Mouse (Mus musculus) testis, adult 2 months (tissue): ENCODE results near the gene Efna3. TPM values are rescaled to one million over a fixed set of nuclear protein-coding genes. Genes with fewer than 3 reads are reported as not detected.

Experiments used
- H3K27ac ChIP-seq: fragments of 200-500 bp; 2 replicates; pipeline ENCODE4 v1.5.1; 2012; ENCODE audit warnings: low read depth, low read length; ENCODE audit not compliant: control insufficient read depth, insufficient read depth
- H3K27me3 ChIP-seq: fragments of 200-500 bp; 2 replicates; pipeline ENCODE4 v1.6.1; 2012; ENCODE audit warnings: mild to moderate bottlenecking, low read length, moderate library complexity; ENCODE audit not compliant: control insufficient read depth, insufficient read depth
- H3K36me3 ChIP-seq: fragments of 200-500 bp; 2 replicates; pipeline ENCODE4 v1.6.1; 2012; ENCODE audit warnings: mild to moderate bottlenecking, low read length; ENCODE audit not compliant: control insufficient read depth, insufficient read depth
- H3K4me1 ChIP-seq: fragments of 200-500 bp; 2 replicates; pipeline ENCODE4 v1.6.1; 2012; ENCODE audit warnings: low read length; ENCODE audit not compliant: control insufficient read depth, insufficient read depth
- H3K4me3 ChIP-seq: fragments of 200-500 bp; 2 replicates; pipeline ENCODE4 v1.5.1; 2012; ENCODE audit warnings: low read depth, mild to moderate bottlenecking, low read length, moderate library complexity, mixed read lengths; ENCODE audit not compliant: control insufficient read depth
- CTCF ChIP-seq: fragments of 200-500 bp; IDR thresholded peaks from 2 replicates; pipeline ENCODE4 v1.5.1; 2012; ENCODE audit warnings: low read depth, mild to moderate bottlenecking, inconsistent platforms, low read length, moderate library complexity; ENCODE audit not compliant: control insufficient read depth, insufficient read depth, insufficient replicate concordance
- POLR2A ChIP-seq: fragments of 200-500 bp; IDR thresholded peaks from 2 replicates; pipeline ENCODE4 v1.6.1; 2012; ENCODE audit warnings: low read depth, mild to moderate bottlenecking, inconsistent platforms, low read length, moderate library complexity; ENCODE audit not compliant: control insufficient read depth
- polyA plus RNA-seq: library from polyadenylated mRNA; depleted of rRNA; stranded (reverse); fragments of >200 nt; gene quantifications from 2 replicates; pipeline ENCODE4 v1.2.3, GENCODE M21; 2012

Efna3 gene
- polyA plus RNA-seq, 1 experiment = 9.9 TPM

DNA sequence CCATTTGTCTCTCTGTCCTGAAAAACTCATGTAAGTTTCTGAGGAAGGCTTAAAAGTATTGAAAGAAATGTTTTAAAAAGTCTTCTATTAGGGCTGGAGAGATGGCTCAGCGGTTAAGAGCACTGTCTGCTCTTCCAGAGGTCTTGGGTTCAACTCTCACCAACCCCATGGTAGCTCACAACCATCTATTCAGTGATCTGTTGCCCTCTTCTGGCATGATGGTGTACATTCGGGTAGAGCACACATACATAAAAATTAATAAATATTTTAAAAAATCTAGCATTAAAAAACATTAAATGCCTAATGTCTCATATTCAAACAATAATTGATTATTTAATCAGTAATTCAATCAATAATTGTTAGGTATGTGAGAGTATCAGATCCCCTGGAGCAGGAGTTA is 22.3 kb downstream of the Efna3 start:
- no peak overlapping the region for H3K4me3 ChIP-seq
- H3K4me1 ChIP-seq = peaks cover 4% of the 10 kb centered on the region
- no peak for TF ChIP-seq POLR2A
- no peak for TF ChIP-seq CTCF
- H3K36me3 ChIP-seq = no peaks in the 10 kb centered on the region
- H3K27ac ChIP-seq = no peak overlapping the region
- no peaks in the 10 kb centered on the region for H3K27me3 ChIP-seq

DNA sequence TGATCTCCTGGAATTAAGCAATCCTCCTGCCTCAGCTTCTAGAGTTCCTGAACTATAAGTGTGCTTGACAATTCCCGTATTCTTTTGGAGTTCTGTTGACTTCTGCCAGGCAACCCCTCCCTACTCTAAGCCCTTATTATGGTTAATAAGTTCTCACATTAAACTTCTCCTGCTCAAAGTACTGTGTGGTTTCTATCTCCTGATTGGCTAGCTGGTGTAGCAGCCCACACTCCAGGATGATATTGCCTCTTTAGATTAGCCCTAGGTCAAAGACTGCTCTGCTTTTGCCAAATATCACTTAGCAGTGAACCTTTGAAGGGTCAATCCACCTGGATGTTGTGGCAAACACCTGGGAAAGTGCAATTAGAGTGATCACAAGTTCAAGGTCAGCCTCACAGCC is 22.7 kb downstream of the Efna3 start:
- H3K4me1 ChIP-seq = peaks cover 4% of the 10 kb centered on the region
- no peaks in the 10 kb centered on the region for H3K36me3 ChIP-seq
- TF ChIP-seq POLR2A (no peak), CTCF (no peak)
- H3K27ac ChIP-seq = no peak overlapping the region
- no peaks in the 10 kb centered on the region for H3K27me3 ChIP-seq
- no peak overlapping the region for H3K4me3 ChIP-seq

DNA sequence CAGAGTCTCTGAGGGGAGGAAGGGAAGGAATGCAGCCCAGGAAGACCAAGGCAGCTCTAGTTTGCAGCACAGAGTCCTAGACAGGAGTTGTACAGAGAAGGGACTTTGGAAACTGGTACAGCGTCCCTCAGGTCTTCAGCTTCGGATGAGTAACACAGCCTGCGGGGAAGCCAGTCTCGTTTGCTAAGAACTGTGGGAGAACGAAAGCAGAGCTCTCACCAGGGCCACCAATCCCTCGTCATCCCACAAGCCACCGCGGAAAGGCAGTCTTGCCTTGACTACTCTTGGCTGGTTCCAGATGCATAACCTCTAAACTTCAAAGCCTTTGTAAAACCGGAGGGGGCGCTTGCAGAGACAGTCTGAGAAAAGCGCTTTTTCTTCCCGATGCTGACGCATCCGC is 23.3 kb downstream of the Efna3 start:
- peaks cover 4% of the 10 kb centered on the region for H3K4me1 ChIP-seq
- H3K27ac ChIP-seq = no peak overlapping the region

DNA sequence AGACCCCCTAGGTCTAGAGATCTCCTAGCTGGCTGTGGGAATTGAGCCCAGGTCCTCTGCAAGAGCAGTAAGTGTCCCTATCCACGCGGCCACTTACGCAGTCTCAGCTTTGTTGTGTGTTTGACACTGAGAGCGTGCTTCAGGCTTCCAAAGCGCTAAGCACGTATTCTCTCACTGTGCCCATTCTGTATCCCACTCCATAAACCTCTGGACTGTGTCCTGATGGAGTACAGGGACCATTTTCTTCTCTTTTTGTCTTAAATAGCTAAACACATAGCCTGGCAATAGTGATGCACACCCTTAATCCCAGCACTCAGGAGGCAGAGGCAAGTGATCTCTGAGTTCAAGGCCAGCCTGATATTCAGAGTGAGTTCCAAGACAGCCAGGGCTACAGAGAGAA is 23.9 kb downstream of the Efna3 start:
- H3K4me3 ChIP-seq = no peak overlapping the region
- H3K36me3 ChIP-seq = no peaks in the 10 kb centered on the region
- peaks cover 4% of the 10 kb centered on the region for H3K4me1 ChIP-seq
- no peak for TF ChIP-seq POLR2A
- TF ChIP-seq CTCF = no peak
- no peaks in the 10 kb centered on the region for H3K27me3 ChIP-seq
- no peak overlapping the region for H3K27ac ChIP-seq

More for the DNA sequence above, 23.3 kb downstream of the Efna3 start:
- no peaks in the 10 kb centered on the region for H3K27me3 ChIP-seq
- TF ChIP-seq CTCF (no peak), POLR2A (no peak)
- no peak overlapping the region; the same call in none of the 2 replicates for H3K4me3 ChIP-seq
- no peaks in the 10 kb centered on the region for H3K36me3 ChIP-seq

DNA sequence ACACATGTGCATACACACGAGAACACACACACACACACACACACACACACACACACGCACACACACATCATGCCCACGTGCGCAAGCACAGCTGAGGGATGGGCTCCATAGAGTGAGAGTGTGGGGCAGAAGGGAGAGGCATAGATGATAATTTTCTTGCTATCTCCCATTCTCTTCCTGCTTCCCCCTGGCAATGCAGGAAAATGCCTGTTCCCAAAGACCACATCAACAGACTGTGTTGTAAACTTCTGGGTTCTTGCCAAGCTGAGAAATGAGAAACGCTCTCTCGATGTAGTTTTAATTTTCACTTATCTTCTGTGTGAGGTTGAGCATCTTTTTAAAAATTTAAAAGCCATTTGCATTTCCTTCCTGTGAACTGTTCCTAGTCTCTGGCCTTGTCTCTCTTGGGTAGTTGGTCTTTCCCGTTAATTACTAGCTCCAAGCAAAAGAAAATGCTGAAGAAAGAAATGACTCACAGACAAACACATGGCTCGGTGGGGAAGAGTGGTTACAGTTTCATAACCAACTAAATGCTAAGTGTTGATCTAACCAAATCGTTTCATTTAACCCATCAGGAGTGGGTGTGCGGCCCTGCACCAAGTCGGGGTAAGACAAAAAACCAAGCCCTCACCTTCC is 25.9 kb downstream of the Efna3 start:
- Histone ChIP-seq H3K27me3 (no peaks in the 10 kb centered on the region), H3K36me3 (no peaks in the 10 kb centered on the region), H3K4me1 (peaks cover 4% of the 10 kb centered on the region), H3K4me3 (no peak overlapping the region), H3K27ac (no peak overlapping the region)
- TF ChIP-seq POLR2A (no peak), CTCF (no peak)

DNA sequence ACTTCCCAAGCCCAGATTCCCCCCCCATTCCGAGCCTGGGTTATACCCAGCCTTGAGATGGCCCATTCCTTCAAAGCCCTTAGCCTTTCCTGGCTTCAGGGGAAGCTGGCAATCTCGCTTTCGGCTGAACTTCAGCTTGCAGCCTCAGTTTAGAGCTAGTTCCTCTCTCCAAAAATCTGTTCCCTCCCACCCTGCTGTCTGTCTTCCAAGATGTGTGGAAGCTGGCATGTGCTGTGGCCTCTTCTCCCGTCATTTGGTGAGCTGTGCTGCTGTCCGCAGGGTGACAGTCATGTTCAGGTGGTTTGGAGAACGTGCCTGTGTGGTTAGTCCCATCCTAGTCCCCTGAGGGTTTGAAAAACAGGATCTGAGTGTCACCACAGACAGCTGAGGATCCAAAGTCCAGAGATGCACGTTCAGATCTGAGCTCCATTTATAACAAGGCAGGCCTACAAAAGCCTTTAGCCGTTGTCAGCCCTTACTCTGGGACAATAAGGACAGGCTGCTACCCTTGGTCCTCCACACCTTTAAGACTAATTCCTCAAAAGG is 27.0 kb downstream of the Efna3 start:
- H3K27ac ChIP-seq = no peak overlapping the region
- H3K27me3 ChIP-seq = no peaks in the 10 kb centered on the region
- no peak overlapping the region for H3K4me3 ChIP-seq
- no peaks in the 10 kb centered on the region for H3K36me3 ChIP-seq
- TF ChIP-seq CTCF (no peak), POLR2A (no peak)
- H3K4me1 ChIP-seq = peaks cover 4% of the 10 kb centered on the region

DNA sequence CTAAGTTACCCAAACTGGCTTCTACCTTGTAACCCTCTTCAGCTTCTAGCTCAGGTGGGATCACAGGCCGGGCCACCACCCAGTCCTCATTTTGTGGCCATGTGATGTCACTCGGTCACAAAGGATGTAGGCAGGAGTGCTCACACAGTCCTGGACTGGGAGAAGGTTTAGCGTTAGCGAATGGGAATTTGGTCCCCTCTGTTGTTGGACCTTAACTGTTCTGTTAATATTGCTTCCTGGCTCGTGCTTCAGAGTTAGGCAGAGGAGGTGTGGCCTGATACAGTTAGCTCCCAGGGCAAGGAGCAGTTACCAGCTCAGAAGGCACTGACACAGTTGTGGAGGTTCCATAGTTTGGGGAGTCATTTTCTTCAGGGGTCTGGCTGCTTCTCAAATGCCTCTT is 28.6 kb downstream of the Efna3 start:
- no peaks in the 10 kb centered on the region for H3K36me3 ChIP-seq
- no peak overlapping the region for H3K27ac ChIP-seq
- peaks cover under 1% of the 10 kb centered on the region; the same call in 1 of the 2 replicates for H3K4me1 ChIP-seq
- H3K4me3 ChIP-seq = no peak overlapping the region
- H3K27me3 ChIP-seq = no peaks in the 10 kb centered on the region
- TF ChIP-seq CTCF = no peak
- no peak for TF ChIP-seq POLR2A
